Mouse (Mus musculus): ENCODE measurements around the gene H2-Aa. TPM values are rescaled to one million over a fixed set of nuclear protein-coding genes. Genes with fewer than 3 reads are reported as not detected.

The H2-Aa gene
- polyA plus RNA-seq, 1 experiment from 2014 or later, result not detected

- 0 out of 2 replicates have a peak, but pooled peaks cover 2% of the 10 kb centered on the region for H3K4me1 ChIP-seq (ENCODE audit: control insufficient read depth, insufficient read depth, low read length)
- 0 out of 2 replicates have a peak, but pooled peaks cover 3% of the 10 kb centered on the region for H3K27me3 ChIP-seq (ENCODE audit: control insufficient read depth, insufficient read depth, low read length)
- H3K9me3 ChIP-seq (replicated peaks; ENCODE audit: control insufficient read depth, low read length), result no peaks in the 10 kb centered on the region
- no peak within 1 kb of the TSS for H3K4me3 ChIP-seq (ENCODE audit: low read depth, low read length)
- no peak within 1 kb of the TSS for H3K4me2 ChIP-seq
- H3K36me3 ChIP-seq (ENCODE audit: control insufficient read depth, insufficient read depth, low read length), result no peaks in the 10 kb centered on the region
- ATAC-seq (replicated peaks; ENCODE audit: insufficient number of reproducible peaks, low FRiP score, low TSS enrichment), result no peak
- H3K27ac ChIP-seq (ENCODE audit: low read depth, low read length), result no peak within 1 kb of the TSS
- H3K9ac ChIP-seq (ENCODE audit: low read depth, low read length), result no peak within 1 kb of the TSS
These were observed 17.9 kb upstream of the H2-Aa start, which contains the start of gene H2-Eb1 for GRCm38 (mm10) chr17:34305380-34306030. H2-Eb1 (plus strand) TSS chr17:34305867.

DNA sequence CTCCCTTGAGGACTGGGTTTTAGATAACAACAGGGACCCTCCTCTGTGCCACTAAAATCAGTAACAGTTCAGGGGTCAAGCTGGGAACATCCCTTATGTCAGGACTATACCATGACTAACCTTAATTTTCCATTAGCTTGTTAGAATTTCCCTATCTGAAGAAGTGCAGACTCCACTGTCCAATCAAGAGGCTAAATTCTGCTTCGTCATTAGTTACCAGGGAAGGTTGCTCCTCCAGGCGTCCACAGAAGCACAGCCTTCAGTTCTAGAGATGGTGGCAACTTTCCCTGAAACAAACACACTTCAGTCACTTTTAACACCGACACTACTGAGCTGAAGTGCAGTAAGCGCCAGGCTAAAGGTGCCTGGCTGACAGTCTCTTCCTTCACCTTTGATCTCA is 17.1 kb upstream of the H2-Aa start:
- no peaks in the 10 kb centered on the region for H3K9me3 ChIP-seq (replicated peaks; ENCODE audit: control insufficient read depth, low read length)
- no peaks in the 10 kb centered on the region for H3K4me1 ChIP-seq (ENCODE audit: control insufficient read depth, insufficient read depth, low read length)
- H3K27me3 ChIP-seq (ENCODE audit: control insufficient read depth, insufficient read depth, low read length), result 0 out of 2 replicates have a peak, but pooled peaks cover 3% of the 10 kb centered on the region
- no peaks in the 10 kb centered on the region for H3K36me3 ChIP-seq (ENCODE audit: control insufficient read depth, insufficient read depth, low read length)
- no peak overlapping the region for H3K9ac ChIP-seq (ENCODE audit: low read depth, low read length)
- H3K4me3 ChIP-seq (ENCODE audit: low read depth, low read length), result no peak overlapping the region
- ATAC-seq (replicated peaks; ENCODE audit: insufficient number of reproducible peaks, low FRiP score, low TSS enrichment), result no peak
- no peak overlapping the region for H3K4me2 ChIP-seq
- no peak overlapping the region for H3K27ac ChIP-seq (ENCODE audit: low read depth, low read length)
- 27% methylated on average over 4 of the region's 4 CpGs for WGBS (ENCODE audit: insufficient replicate concordance)

DNA sequence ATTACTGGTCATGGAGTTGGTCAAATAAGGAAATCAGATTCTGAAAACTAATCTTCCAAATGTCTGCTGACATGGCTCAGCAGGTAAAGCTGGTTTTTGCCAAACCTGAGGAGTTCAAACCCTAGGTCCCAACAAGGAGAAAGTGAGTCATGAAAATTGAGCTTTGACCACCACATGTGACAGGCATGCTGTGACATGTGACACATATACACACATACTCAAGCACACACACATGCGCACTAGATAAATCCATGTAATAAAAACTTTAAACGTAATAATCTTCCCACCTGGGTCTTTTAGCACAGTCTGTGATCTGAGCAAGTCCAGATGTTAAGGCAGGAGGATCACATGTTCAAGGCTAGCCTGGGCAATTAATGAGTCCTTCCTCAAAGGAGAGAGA is 16.2 kb upstream of the H2-Aa start:
- WGBS (ENCODE audit: insufficient replicate concordance), result 75% methylated on average over 2 of the region's 2 CpGs
- no peaks in the 10 kb centered on the region for H3K9me3 ChIP-seq (replicated peaks; ENCODE audit: control insufficient read depth, low read length)
- no peak for ATAC-seq (replicated peaks; ENCODE audit: insufficient number of reproducible peaks, low FRiP score, low TSS enrichment)

GRCm38 (mm10) chr17:34301670-34302190 is 14.1 kb upstream of the H2-Aa start:
- WGBS (ENCODE audit: insufficient replicate concordance), result 73% methylated on average over 4 of the region's 4 CpGs
- Histone ChIP-seq H3K9ac (ENCODE audit: low read depth, low read length) (no peak overlapping the region), H3K4me3 (ENCODE audit: low read depth, low read length) (no peak overlapping the region), H3K4me2 (no peak overlapping the region), H3K36me3 (ENCODE audit: control insufficient read depth, insufficient read depth, low read length) (no peaks in the 10 kb centered on the region), H3K4me1 (ENCODE audit: control insufficient read depth, insufficient read depth, low read length) (no peaks in the 10 kb centered on the region), H3K27me3 (ENCODE audit: control insufficient read depth, insufficient read depth, low read length) (peaks cover 4% of the 10 kb centered on the region), H3K9me3 (replicated peaks; ENCODE audit: control insufficient read depth, low read length) (no peaks in the 10 kb centered on the region), H3K27ac (ENCODE audit: low read depth, low read length) (no peak overlapping the region)
- ATAC-seq (replicated peaks; ENCODE audit: insufficient number of reproducible peaks, low FRiP score, low TSS enrichment), result no peak

More for the DNA sequence above, 16.2 kb upstream of the H2-Aa start:
- Histone ChIP-seq H3K4me2 (no peak overlapping the region), H3K4me3 (ENCODE audit: low read depth, low read length) (no peak overlapping the region), H3K27ac (ENCODE audit: low read depth, low read length) (no peak overlapping the region), H3K9ac (ENCODE audit: low read depth, low read length) (no peak overlapping the region), H3K36me3 (ENCODE audit: control insufficient read depth, insufficient read depth, low read length) (no peaks in the 10 kb centered on the region), H3K27me3 (ENCODE audit: control insufficient read depth, insufficient read depth, low read length) (peaks cover 3% of the 10 kb centered on the region; the same call in 1 of the 2 replicates), H3K4me1 (ENCODE audit: control insufficient read depth, insufficient read depth, low read length) (no peaks in the 10 kb centered on the region)

GRCm38 (mm10) chr17:34300691-34301566 is 13.3 kb upstream of the H2-Aa start:
- no peak overlapping the region for H3K9ac ChIP-seq (ENCODE audit: low read depth, low read length)
- no peaks in the 10 kb centered on the region for H3K9me3 ChIP-seq (replicated peaks; ENCODE audit: control insufficient read depth, low read length)
- H3K36me3 ChIP-seq (ENCODE audit: control insufficient read depth, insufficient read depth, low read length), result no peaks in the 10 kb centered on the region
- H3K4me3 ChIP-seq (ENCODE audit: low read depth, low read length), result no peak overlapping the region
- no peak overlapping the region for H3K27ac ChIP-seq (ENCODE audit: low read depth, low read length)
- H3K4me1 ChIP-seq (ENCODE audit: control insufficient read depth, insufficient read depth, low read length), result no peaks in the 10 kb centered on the region
- H3K27me3 ChIP-seq (ENCODE audit: control insufficient read depth, insufficient read depth, low read length), result peaks cover 6% of the 10 kb centered on the region
- 67% methylated on average over 23 of the region's 23 CpGs for WGBS (ENCODE audit: insufficient replicate concordance)
- H3K4me2 ChIP-seq, result no peak overlapping the region
- ATAC-seq (replicated peaks; ENCODE audit: insufficient number of reproducible peaks, low FRiP score, low TSS enrichment), result no peak

DNA sequence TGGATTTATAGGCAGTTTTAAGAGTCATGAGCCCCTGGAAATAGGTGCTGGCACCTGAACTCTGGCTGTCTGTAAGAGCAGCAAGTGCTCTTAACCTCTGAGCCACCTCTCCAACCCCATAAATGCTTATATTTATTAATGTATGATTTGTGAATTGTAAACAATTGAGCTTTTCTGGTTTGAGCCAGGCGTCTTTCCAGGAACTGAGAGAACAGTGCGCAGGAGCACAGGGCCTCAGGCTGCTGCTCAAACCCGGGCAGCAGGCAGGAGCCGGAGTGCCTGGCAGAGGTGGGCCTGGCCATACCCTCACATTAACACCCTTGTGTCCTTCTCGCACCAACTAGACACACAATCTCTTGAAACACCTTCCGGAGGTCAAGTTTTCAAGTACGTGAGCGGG is 12.4 kb upstream of the H2-Aa start:
- peaks cover 6% of the 10 kb centered on the region for H3K27me3 ChIP-seq (ENCODE audit: control insufficient read depth, insufficient read depth, low read length)
- no peaks in the 10 kb centered on the region for H3K9me3 ChIP-seq (replicated peaks; ENCODE audit: control insufficient read depth, low read length)
- H3K36me3 ChIP-seq (ENCODE audit: control insufficient read depth, insufficient read depth, low read length), result no peaks in the 10 kb centered on the region
- H3K9ac ChIP-seq (ENCODE audit: low read depth, low read length), result no peak overlapping the region
- ATAC-seq (replicated peaks; ENCODE audit: insufficient number of reproducible peaks, low FRiP score, low TSS enrichment), result no peak
- no peak overlapping the region for H3K27ac ChIP-seq (ENCODE audit: low read depth, low read length)
- H3K4me1 ChIP-seq (ENCODE audit: control insufficient read depth, insufficient read depth, low read length), result no peaks in the 10 kb centered on the region
- H3K4me2 ChIP-seq, result no peak overlapping the region
- H3K4me3 ChIP-seq (ENCODE audit: low read depth, low read length), result no peak overlapping the region
- WGBS (ENCODE audit: insufficient replicate concordance), result 83% methylated on average over 8 of the region's 8 CpGs

DNA sequence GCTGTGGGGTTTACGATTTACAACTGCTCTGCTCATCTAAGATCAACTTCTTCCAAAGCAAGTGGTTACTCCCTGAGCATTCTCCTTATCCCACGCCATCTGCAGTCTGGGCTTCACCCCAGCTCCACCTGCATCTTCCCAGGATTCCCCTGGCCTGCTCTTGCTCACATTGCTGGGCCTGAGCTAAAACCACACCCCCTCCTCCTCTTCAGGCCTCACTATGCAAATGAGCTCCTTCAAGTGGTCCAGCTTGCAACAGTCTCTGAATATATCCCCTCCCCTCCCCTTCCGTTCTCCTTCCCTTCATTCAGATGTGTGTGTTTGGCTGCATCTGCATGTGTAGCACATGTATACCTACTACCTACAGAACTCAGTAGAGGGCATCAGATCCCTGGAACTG is 11.7 kb upstream of the H2-Aa start:
- ATAC-seq (replicated peaks; ENCODE audit: insufficient number of reproducible peaks, low FRiP score, low TSS enrichment), result no peak
- H3K4me2 ChIP-seq, result no peak overlapping the region
- peaks cover 6% of the 10 kb centered on the region for H3K27me3 ChIP-seq (ENCODE audit: control insufficient read depth, insufficient read depth, low read length)
- no peaks in the 10 kb centered on the region for H3K36me3 ChIP-seq (ENCODE audit: control insufficient read depth, insufficient read depth, low read length)
- 58% methylated on average over 3 of the region's 3 CpGs for WGBS (ENCODE audit: insufficient replicate concordance)
- H3K4me3 ChIP-seq (ENCODE audit: low read depth, low read length), result no peak overlapping the region
- no peak overlapping the region for H3K9ac ChIP-seq (ENCODE audit: low read depth, low read length)
- no peaks in the 10 kb centered on the region for H3K4me1 ChIP-seq (ENCODE audit: control insufficient read depth, insufficient read depth, low read length)
- no peaks in the 10 kb centered on the region for H3K9me3 ChIP-seq (replicated peaks; ENCODE audit: control insufficient read depth, low read length)
- no peak overlapping the region for H3K27ac ChIP-seq (ENCODE audit: low read depth, low read length)

DNA sequence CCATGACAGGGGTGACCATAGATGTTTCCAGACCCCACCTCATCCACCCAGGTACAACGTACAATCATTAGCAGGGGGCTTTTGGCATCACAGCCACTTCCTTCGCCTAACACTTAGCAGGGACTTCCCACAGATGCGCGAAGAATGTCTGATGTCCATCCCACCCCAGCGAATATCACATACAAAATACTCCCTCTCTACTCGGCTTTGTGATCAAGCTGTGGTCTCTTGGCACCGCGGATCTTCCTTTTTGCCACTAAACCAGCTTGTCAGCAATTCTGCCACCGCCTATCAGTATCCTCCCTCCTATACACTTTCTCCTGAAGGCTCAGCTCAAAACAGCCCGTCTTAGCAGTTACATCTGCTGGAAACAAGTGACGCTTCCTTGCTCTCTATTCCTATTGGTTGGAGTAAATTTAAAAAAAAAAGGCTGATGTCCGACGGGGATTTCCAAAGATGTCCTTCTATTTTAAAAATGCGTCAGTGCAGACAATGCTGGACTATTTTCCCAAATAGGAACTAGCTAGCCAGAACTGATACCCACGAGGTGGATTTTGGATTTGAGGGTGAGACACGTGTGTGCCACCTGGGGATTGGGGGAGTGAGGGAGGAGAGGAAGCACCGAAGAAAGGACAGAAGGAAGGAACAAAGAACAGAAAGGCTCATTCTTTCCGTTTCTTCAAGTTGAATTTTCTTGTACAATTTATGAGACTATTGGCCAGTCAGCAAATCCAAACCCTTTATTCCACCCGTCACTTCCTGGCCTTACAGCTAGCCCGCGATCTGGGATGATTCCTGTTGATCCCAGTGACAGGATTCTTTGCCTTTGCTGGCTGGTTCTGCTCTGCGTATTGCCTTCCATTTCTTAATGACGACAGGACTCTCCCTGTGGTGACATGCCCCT is 8.5 kb upstream of the H2-Aa start:
- ATAC-seq (replicated peaks; ENCODE audit: insufficient number of reproducible peaks, low FRiP score, low TSS enrichment), result no peak
- Histone ChIP-seq H3K4me3 (ENCODE audit: low read depth, low read length) (peak overlapping the region; percentile 26), H3K36me3 (ENCODE audit: control insufficient read depth, insufficient read depth, low read length) (no peaks in the 10 kb centered on the region), H3K9ac (ENCODE audit: low read depth, low read length) (no peak overlapping the region), H3K4me2 (peak overlapping the region; percentile 59), H3K27ac (ENCODE audit: low read depth, low read length) (no peak overlapping the region), H3K27me3 (ENCODE audit: control insufficient read depth, insufficient read depth, low read length) (peaks cover 6% of the 10 kb centered on the region), H3K4me1 (ENCODE audit: control insufficient read depth, insufficient read depth, low read length) (no peaks in the 10 kb centered on the region), H3K9me3 (replicated peaks; ENCODE audit: control insufficient read depth, low read length) (no peaks in the 10 kb centered on the region)
- 25% methylated on average over 23 of the region's 23 CpGs for WGBS (ENCODE audit: insufficient replicate concordance)

Measured in heart, embryonic 11.5 days (tissue).